Mouse (Mus musculus) liver, postnatal 0 days (tissue): ENCODE measurements around the gene Slc16a12.

Source experiments
- CTCF ChIP-seq: sonication (generic); IDR thresholded peaks from 2 replicates; pipeline ENCODE4 v1.5.1; 2016; ENCODE audit warnings: antibody characterized with exemption, low read depth
- EP300 ChIP-seq: IDR thresholded peaks from 2 replicates; pipeline ENCODE4 v1.6.1; 2016; ENCODE audit warnings: antibody characterized with exemption, low read depth, mild to moderate bottlenecking

DNA sequence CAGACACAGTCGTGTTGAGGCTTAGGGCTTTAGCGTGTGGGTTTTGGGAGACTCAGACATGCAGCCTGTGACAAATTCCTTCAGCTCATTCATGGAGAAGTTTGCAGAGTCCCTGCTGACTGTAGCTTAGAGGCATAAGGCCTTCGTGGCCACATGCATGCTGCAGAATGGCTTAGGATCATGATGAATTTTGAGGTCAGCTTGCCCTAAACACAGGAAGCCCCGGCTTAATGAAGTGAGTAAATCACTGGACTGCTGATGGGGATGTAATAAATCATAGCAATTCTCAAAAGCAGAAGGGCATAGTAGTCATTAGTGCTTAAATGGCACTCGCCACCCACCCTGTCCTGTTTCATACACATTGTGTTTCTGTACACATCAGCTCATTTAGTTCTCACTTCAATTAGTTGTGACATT lies 32.8 kb downstream of the Slc16a12 start:
- no peak for TF ChIP-seq CTCF
- TF ChIP-seq EP300, result no peak
